Mouse (Mus musculus) ZHBTc4 (cell line): ENCODE data around the gene Rnasek.

Experiments
- DNase-seq: peaks from one replicate; pipeline ENCODE4 v3.0.0-alpha.2; 2011; ENCODE audit warnings: low read depth, low spot score

The Rnasek gene

GRCm38 (mm10) chr11:70236717-70237116, 2.9 kb downstream of the Rnasek start:
- DNase-seq = no peak

- DNase-seq = no peak
These were observed 4.3 kb downstream of the Rnasek start for GRCm38 (mm10) chr11:70235254-70235900.

GRCm38 (mm10) chr11:70234497-70234896, 5.1 kb downstream of the Rnasek start:
- no peak for DNase-seq

DNA sequence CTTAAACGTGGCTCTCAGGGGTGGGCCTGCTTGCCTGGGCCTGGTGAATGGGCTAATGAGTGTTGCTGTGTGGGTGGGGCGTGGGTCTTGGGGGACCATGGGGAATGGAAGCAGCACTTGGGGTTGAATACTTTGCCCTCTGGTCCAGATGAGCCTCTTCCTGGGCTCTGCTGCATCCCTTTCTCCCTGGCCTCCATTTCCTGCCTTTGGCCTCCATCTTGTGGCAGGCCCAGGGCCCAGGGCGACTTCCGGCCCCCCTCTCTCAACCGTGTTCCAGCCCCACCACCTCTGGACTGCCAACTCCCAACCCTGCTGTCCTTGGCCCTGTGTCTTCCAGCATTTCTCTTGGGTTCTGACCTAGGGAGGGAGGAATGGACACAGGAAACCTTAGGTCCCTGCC, 5.6 kb downstream of the Rnasek start:
- DNase-seq = peak; percentile 39

DNA sequence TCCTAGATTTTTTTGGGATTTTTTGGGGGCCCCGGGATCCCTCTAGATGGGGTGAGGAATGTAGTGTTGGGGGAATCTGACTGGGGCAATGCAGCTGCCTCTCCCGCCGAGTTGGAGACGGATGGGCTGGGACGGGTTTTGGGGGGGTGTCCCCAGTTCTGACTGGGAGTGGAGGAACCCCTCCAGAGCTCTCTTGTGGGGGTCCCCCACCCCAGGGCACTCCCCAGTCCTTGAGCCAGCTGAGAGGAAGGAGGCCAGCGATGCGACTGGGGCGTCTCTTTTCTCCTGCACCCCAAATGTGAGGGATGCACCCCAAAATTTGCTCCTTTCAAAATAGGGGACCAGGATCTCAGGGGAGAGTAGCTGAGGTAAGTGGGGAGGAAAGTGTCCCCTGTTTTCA, 6.6 kb downstream of the Rnasek start:
- no peak for DNase-seq

DNA sequence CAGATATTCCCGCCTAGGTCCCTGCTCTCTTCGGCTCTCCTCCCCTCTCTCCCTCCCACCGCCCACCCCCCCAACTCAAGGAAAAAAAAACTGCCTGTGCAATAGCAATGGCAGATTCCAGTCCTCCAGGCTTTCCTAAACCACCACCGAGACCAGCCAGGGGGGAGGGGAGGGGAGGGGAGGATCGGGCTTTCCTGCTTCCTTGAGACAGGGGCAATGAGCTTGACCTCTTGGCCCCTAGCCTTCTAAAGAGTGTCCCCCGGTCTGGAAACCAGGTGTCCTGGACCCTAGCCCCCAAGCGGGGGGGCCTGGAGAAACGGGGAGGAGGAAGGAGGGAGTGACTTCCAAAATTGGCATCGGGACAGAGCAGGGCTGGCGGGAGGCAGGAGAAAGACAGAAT, 7.1 kb downstream of the Rnasek start:
- peak; percentile 85 for DNase-seq

DNA sequence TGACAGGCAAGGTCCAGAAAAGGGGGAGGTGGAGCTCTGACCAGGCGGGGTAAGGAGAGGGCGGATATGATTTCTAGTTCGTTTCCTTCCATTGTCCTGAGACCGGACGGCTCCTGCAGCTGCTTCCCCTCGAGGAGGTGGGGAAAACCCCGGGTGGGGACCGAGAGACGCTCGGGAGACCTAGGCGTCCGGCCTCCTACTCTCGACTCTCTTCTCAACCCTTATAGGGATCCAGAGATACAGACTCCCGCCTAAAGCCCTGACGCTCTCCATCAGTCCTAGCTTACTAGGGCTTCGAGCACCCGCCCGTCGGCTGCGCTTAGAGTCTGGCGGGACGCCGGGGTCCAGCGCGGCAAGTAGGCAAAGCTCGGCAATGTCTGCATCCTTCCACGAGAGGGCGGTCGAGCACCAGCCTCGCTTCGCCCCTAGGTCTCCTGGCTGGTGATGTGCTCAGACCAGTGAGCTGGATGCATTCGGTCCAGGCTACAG, 9.4 kb downstream of the Rnasek start:
- DNase-seq = peak; percentile 93

GRCm38 (mm10) chr11:70229260-70230010, 10.2 kb downstream of the Rnasek start, which contains the start of gene Bcl6b:
Gene Bcl6b, minus strand, starts transcription at chr11:70229798.
- no peak for DNase-seq

DNA sequence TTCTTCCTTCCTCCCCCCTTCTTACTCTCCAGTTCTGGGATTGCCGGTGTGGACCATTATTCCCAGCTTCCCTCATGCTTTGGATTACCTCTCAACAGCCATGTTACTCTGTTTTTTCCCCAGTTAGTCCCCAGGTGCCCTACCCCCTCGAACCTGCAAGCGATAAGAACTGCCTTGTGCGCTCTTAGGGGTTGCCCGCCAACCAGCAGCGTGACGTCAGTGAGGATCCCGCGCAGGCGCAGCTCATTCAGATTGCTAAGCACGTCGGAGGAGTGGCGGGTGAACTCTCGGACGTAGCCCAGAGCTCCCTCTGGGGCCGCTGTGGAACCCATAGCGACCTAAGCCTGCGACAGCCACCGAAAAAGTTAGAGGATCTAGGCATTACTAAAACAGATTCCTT, 10.8 kb downstream of the Rnasek start:
- peak; percentile 93 for DNase-seq

DNA sequence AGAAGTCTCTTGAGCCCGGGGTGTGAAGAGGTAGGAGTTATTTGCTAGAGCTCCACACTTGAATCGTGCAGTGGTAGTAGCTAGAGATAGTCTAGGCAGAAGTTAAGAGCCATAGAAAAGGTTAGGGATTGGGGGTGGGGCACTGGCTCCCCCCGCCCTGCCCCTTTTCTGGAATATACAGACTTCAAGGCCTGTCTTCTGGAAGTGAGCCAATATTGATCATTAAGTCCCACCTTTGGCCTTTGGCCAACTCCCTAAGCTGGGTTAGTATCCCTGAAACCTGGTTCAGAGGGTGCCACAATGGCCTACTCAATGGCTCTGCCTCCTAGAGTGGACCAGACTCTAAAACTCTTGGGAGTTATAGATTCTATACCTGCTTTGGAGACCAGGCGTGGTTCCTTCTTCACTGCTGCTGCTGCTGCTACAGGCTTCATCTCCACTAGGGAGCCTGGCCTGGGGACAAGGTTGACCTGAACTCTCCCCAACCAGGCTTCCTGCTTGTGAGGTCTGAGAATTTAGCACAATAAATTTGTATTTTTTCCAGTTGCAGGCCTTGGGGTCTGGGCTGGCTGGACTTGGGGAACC, 11.9 kb downstream of the Rnasek start:
- no peak for DNase-seq

DNA sequence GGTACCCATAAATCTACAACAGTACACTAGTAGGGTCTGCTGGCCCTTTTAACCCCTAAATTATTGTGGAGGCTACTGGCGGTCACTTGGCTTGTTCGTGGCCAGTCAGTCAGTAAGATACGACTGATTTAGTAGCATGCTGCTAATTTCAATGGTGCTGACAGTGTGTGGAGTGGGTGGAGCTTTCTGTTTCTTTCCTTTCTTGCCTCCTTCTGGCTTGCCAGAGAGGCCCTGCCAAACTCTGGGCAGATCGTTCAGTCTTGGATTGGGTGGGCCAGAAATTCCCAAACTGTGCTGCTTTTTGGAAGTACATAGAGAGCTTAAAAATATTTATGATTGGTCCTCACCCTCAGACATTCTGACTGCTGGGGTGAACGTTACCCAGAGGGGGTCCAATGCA, 12.5 kb downstream of the Rnasek start:
- DNase-seq = no peak

- peak; percentile 29 for DNase-seq
These were observed 13.1 kb downstream of the Rnasek start for GRCm38 (mm10) chr11:70226602-70226890.

- DNase-seq = peak; percentile 47
These were observed 13.6 kb downstream of the Rnasek start for GRCm38 (mm10) chr11:70225798-70226601.

- DNase-seq = no peak
These were observed 15.9 kb downstream of the Rnasek start for GRCm38 (mm10) chr11:70223724-70224123.

DNA sequence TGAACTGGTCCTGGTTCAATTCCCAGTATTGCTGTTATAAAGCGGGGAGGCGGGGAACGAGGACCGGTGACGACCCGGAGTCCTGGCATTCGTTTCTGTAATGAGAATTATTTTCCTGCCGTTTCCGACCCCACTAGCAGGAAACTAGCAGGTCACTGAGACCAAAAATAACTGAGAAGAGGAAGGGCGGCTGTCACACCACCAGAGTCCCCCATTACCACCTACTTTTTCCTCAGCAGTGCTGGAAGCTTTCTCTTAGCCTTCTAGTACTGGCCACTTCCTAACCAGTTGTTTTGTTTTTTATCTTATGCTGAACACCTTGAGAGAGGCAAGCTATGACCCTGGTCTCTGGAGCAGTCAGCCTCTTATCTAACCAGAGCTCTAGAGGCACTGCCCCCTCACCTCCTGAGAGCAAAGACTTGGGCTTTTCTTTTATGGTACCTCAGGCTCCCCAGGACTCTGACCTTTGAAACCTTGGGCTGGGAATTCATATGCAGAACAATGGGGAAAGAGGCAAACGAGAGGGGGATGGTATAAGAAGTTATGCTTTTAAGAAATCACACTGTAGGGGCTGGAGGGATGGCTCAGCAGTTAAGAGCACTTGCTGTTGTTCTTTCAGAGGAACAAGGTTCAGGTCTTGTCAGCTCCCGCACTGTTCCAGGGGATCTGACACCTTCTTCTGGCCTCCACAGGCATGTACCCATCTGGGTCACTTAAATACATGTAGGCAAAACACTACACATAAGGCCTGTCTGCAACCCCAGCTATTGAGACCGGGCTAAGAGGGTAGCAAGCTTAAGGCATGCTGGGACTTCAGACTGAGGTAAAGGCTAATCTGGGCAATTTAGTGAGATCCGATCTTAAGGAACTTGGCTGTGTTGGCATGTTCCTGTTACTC, 17.8 kb downstream of the Rnasek start:
- no peak for DNase-seq

DNA sequence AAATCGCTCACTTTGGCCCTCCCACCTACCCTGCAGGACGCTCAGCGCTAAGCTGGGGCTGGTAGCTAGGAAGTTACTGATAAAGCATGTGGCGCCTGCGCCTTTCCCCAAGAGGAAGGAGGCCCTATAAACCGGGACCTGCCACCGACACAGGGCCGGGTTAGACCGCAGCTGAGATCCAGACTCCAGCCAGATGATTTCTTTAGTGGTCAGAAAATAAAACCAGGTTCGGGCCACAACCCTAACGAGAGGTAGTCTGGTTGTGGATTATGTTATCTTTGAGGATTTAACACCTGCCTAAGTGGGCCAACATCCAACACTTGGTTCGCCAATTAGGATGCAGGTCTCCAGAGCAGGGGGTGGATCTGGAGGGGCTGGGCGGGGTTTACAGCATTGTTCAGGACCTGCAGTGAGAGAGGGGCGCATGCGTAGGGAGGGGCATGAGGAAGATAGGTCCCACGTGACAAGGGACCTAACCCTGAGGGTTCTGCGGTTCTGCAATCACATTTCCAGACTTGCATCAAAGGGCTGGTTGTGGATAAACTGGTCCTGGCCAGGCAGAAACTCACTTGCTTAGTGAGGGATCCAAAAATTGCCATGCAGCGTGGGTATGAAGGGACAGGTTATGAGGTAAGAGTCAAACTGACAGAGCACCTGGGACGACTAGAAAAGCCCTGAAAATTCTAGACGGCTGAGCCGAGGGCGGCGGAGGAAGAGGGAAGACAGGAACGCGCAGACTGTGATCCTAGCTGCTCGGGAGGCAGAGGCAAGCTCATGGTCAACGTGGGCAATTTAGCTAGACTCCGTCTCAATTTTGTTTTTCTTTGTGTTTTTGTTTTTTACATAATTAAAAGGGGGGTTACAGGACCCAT, 18.7 kb downstream of the Rnasek start, which contains the start of gene Slc16a13:
TSS of gene Slc16a13 (minus strand) at position 334 of the 872 bp plus-strand sequence.
- DNase-seq = peak; percentile 98

GRCm38 (mm10) chr11:70220323-70220722, 19.3 kb downstream of the Rnasek start:
- DNase-seq = no peak

- DNase-seq = no peak
These were observed 19.8 kb downstream of the Rnasek start for GRCm38 (mm10) chr11:70219873-70220272.

- DNase-seq = no peak
These were observed 20.7 kb downstream of the Rnasek start for GRCm38 (mm10) chr11:70218741-70219470.
